Mouse (Mus musculus): ENCODE results near the gene Bcar3. TPM values are rescaled to one million over a fixed set of nuclear protein-coding genes. Genes with fewer than 3 reads are reported as not detected.
"Not testable (repeated sequence)": the region's sequence is repeated elsewhere in the genome, so short reads cannot be mapped to it uniquely, and the experiment has no call there.

Gene Bcar3
- total RNA-seq, 2 experiments from 2014 or later: 14.5 to 17.0 TPM

DNA sequence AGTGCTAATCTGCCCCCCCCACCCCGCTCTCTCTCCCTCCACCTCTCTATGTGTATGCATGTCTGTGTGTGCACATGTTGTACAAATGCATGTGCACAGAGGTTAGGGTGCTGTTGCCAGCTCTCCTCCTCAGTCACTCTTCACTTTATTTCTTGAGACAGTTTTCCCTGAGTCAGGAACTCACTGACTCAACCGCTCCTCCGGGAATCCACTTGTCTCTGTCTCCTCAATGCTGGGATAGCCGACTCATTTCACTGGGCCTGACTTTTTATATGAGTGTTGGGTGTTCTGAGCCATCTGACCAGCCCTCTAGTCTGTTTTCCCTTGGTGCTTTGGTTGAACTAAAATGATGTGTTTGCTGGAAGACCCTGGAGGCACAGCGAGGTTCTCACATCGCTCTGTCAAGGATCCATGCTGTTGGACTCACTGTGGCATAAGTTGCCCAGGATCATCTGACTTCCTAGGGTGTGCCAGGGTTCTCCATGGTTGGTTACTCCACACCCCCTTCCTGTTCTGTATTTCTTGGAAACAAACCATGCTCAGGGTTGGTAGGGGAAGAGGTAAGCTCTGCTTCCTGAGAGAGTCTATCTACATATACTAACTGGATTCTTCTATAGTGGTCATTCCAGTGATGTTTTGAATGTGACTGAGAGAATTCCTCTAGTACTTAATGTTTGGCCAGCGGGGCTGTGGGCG is 77.9 kb downstream of the Bcar3 start:
- DNase-seq (ENCODE audit: low spot score in 2 of 2): no peak
- intact Hi-C loops (cut with DNase I): no loop called here

DNA sequence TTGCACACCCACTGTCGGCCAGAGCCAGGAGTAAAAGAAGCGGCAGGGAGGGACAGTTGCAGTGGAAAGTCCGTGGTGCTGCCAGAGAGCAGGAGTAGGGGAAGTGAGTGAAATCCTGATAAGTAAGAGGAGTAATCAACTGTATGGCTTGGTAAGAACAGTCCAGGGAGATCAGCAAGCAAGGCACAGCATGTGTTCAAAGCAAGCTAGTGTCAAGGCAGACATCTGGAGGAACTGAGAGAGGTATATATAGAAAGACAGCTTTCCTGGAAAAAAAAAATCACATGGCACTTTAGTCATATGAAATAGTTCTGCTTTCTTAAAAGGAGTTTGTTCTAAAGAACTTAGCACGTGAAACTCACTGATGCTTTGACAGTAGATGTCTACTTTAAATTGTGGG is 78.7 kb downstream of the Bcar3 start:
- intact Hi-C loops (cut with DNase I): no loop called here
- DNase-seq (ENCODE audit: low spot score in 2 of 2): no peak

DNA sequence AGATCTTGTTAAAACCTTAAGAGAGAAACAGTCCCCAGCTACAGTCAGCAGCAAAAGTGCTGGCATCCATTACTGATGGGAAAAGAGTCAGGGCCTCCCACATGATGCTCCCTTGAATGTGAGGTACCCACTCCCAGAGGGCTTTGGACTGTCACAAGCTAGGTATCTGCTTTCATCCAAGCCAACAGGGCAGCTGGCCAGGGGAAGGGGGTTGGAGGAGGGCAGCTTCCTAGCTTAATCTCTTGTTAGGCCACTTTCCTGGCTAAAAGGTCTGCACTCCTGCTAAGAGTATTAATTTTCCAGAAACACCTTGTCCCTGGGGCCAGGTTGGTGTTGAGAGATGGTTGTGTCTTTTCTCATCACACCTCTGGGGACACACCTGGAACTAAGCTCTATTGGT is 82.1 kb downstream of the Bcar3 start:
- intact Hi-C loops (cut with DNase I): no loop called here
- DNase-seq (ENCODE audit: low spot score in 2 of 2): no peak

DNA sequence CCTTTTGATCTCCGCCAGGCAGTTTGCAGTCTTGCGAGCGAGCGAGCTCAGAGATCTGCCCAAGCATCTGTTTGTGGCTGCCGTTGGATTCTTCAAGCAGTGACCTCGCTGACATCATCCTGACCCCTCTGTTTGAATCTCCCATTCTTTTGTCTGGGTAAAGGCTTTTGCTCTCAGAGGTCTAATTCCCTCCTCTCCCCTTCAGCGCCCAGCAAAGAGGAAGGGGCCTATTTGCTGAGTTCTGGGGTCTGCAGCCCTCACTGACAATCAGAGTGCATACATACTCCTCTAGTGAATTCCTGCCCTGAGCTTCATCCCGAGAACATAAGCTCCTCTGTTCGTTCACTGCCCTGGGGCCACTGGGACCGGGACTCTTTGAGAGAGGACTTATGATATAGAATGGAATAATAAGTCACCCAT is 82.5 kb downstream of the Bcar3 start:
- intact Hi-C loops (cut with DNase I): no loop called here
- DNase-seq (ENCODE audit: low spot score in 2 of 2): no peak

DNA sequence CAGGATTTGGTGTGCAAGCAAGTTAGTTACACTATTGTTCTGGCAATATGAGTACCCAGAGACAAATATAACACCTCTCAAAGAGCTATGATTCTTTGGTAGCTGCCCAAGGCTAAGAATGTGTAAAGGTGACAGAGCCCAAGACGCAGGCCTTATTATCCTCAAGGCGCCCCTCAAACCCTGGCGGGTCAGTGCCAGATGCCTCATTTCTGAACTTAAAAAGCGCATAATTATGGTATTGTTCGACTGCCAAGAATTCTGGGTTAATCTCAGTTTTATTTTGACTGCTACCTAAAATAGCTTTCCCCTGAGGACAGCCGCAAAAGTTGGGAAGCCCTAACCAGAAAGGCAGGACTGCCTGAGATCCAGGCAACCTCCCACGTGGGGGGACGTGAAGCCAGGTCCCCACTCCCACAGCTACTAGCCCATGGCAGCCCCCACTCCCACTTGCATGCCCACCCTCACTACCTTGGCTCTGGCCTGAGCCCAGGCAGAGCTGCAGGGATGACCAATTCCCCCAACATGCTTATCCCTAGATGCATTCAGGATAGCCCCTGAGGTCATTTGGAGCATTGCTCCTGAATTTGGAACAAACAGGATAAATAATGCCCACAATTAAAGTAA is 83.0 kb downstream of the Bcar3 start:
- intact Hi-C loops (cut with DNase I): no loop called here
- DNase-seq (ENCODE audit: low spot score in 2 of 2): no peak

DNA sequence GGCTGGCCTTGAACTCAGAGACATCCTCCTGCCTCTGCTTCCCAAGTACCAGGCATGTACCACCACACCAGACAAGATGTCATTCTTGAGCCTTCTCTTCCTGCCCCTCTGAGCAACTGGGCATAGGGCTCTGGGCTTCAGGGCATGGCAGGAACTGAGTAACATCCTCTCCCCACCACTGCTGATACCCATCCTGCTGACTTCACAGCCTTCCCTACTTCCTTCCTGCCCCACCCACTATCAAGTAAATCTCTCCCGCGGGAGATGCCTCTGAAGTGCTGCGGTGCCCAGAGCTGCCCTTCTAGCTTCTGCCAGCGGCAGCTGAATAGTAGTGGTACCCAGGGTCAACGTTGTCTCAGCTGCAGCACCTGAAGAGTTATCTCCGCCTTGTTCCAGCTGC is 84.7 kb downstream of the Bcar3 start:
- intact Hi-C loops (cut with DNase I): no loop called here
- DNase-seq (ENCODE audit: low spot score in 2 of 2): no peak

DNA sequence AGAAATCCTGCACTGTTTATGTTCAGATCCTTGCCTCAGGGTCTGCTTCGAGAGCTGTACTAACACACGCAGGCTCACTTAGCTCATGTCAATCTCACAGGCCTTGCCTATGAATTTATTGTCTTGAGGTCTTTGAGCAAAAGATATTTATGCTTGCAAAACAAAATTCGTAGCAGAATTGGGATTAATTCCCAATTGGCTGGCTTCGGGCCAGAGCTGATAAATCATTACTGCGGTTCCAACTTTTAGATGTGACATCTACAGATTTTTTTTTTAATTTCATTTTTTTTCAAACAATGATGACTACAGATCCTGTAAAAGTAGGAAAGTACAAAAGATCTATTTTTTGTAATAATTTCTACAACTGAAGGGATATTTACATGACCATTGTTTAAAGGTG is 86.8 kb downstream of the Bcar3 start:
- DNase-seq (ENCODE audit: low spot score in 2 of 2): no peak
- intact Hi-C loops (cut with DNase I): no loop called here

DNA sequence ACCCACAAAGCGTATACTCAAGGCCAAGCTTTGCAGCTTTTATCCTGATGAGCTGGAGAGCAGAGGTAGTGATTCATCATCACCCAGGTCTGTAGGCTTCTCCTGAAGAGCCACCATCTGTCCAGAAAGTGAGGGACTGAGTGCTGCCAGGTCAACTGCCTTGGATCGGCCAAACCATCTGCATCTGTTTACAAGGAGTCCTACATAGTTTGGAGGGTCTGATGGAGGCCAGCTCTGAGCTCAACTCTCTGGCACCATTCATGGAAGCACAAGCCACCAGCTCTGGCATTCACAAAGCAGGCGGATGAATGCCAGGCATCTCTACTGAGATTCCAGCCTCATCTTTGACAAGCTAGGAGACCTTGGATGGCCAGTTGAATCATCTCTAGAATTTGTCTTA is 87.7 kb downstream of the Bcar3 start:
- no peak for DNase-seq (ENCODE audit: low spot score in 2 of 2)
- intact Hi-C loops (cut with DNase I): no loop called here

DNA sequence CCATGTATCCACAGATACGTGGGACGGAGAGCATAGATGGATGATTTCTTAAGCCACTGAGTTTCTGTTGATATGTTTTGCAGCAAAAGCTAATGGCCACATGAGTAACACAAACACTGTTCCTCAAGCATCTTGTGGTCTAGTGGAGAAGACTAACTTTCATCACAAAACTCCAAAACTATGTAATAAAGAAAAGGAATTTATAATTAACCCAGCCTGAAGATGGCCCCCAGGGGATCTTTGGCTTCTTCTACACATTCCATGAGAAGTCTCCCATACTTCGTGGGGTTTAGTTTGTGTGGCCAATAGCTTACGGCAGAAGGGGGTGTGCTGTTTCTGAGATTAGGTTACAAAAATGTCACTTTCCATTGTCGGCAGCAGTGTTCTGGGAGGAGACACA is 92.5 kb downstream of the Bcar3 start:
- DNase-seq (ENCODE audit: low spot score in 2 of 2): no peak
- intact Hi-C loops (cut with DNase I): no loop called here

DNA sequence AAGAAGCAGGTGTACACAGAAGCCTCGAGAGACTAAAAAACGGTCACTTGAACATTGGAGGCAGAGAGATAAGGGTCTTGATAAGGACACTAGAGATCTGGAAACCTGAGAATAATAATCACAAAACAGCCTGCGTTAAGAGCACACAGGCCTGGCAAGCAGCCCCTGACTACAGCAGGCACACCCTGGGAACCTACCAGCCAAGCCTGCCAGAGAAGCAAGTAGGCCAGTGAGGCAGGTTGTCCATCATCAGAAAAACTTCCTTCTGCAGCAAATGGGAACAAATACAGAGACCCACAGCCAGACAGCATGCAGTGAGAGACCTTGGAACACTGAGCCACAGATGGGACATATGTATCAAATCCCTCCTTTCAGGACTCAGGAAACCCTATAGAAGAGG is 93.8 kb downstream of the Bcar3 start:
- intact Hi-C loops (cut with DNase I): no loop called here
- DNase-seq (ENCODE audit: low spot score in 2 of 2): no peak

DNA sequence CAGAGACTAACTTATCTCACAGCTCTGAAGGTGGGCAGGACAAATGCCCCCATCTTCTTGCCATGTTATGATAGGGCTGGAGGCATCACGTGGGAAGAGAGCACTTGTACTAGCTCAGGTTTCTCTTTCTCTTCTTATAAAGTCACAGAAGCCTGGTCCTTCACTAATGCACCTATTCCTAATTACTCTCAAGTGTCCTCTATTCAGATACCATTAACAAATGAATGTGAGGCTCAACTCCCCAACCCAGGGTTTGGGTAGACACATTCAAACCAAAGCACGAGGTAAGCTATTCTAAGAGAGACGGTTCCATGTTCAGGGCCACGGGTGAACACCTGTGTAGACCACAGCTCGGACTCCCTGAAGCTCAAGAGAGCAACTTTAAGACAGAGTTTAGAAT is 96.0 kb downstream of the Bcar3 start:
- intact Hi-C loops (cut with DNase I): no loop called here
- no peak for DNase-seq (ENCODE audit: low spot score in 2 of 2)

DNA sequence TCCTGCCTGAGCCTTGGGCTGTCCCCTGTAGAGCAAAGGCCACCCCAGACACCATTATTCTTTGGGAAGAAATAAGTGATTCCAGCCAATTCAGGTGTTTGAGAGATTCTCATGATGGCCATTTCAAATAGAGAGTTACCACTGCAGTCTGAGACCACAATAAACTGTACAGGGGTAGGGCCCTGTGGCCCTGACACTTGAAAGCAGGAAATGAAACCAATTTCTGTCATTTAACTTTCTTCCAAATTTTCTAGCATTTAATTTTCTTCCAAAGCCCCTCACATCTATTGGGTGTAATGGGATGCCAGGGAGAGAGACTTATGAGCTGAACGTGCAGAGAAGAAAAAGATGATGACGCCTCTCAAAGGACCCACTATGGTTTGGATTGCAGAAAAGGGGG is 97.2 kb downstream of the Bcar3 start:
- no peak for DNase-seq (ENCODE audit: low spot score in 2 of 2)
- intact Hi-C loops (cut with DNase I): no loop called here

DNA sequence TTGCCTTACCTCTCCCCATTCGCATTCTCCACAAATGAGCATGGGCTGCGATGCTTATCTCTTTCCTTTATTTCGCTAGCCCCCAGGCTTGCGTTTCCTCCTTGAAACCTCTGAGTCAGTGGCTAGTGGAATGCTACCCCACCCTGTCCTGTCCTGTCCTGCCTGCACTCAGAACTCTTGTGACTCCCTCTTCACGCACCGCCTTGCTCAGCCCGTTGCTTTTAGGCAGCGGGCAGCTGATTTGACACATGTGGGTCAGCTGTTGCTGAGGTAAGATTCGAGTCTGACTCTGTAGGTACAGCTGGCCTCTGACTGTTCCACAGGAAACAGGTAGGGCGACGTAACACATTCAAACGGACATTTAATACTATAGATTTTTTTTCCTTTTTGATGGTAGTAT is 97.9 kb downstream of the Bcar3 start:
- no peak for DNase-seq (ENCODE audit: low spot score in 2 of 2)

DNA sequence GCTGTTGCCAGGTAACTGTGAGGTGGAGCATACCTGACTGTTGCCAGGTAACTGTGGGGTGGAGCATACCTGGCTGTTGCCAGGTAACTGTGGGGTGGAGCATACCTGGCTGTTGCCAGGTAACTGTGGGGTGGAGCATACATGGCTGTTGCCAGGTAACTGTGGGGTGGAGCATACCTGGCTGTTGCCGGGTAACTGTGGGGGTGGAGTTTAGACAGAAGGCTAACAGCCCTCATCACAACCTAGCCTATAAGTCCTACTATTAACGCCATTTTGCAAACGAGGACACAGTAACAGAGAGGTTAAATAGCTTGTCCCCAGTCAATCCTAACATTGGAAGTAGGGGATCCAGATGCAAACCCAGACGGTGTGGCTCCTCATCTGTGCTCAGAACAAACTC is 99.5 kb downstream of the Bcar3 start:
- intact Hi-C loops (cut with DNase I); DNase-seq (ENCODE audit: low spot score in 2 of 2): not testable (repeated sequence)

More for the DNA sequence above, 97.9 kb downstream of the Bcar3 start:
- intact Hi-C loops (cut with DNase I): no loop called here

DNA sequence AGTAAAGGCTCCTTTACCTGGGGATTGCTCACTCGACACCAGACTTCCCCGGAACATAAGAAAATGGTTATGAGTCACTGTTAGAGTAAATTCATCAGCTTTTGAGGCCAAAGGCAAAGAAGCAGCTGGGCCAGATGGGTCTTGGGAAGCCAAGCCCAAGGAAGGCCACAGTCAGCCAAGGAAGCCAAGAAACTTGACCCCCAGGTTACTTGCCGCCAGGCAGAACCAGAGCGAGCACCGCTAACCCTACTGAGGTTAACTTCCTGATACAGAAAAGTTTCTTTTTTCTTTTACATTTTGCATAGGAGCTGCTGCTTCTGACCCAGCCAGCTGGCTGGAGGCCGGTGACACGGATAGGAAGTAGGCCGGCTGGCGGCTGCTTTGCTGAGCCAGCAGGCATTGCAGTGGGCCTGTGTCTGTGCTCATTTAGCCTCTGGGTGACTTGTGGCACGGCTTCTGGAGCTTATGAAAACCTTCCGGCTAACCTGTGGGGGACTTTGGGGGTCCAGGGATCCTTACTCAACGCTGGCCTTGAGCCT is 100.0 kb downstream of the Bcar3 start:
- intact Hi-C loops (cut with DNase I): no loop called here
- no peak for DNase-seq (ENCODE audit: low spot score in 2 of 2)

DNA sequence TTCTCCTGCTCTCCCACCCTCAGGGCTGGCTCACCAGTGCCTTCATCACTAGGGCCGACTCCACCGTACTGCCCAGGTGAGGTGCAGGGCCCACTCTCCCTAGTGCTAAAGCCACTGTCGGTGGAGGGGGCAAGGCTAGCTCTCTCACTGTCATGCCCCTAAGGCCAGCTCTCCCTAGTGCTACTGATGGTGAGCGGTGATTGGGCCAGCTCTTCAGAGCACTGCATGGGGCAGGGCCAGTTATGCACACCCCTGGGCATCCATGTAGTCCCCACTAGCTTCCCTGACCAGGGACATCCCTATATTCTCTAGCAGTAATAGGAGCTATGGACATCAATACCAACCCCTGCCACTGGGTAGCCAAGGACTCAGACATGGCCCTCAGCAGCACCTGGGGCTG is 103.0 kb downstream of the Bcar3 start:
- intact Hi-C loops (cut with DNase I): no loop called here
- DNase-seq (ENCODE audit: low spot score in 2 of 2): no peak

DNA sequence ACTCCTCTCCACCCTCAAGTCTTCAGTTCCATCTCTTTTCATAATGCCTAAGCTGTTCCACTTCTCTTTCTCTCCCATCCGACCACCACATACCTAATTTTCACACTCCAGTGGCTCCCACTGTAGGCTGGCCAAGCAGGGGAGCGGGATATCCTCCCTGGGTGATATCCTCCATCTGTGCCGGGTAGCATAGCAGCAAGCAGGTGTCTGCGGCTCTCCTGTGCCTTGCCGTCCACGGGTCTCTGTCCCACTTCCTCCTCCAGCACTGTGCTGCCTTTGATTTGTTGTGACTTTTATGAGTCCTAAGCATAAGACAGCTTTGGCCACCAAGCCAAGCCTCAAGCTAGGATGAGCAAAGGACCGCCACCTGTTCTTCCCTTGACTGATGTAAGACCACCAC is 103.5 kb downstream of the Bcar3 start:
- DNase-seq (ENCODE audit: low spot score in 2 of 2): no peak
- intact Hi-C loops (cut with DNase I): no loop called here

DNA sequence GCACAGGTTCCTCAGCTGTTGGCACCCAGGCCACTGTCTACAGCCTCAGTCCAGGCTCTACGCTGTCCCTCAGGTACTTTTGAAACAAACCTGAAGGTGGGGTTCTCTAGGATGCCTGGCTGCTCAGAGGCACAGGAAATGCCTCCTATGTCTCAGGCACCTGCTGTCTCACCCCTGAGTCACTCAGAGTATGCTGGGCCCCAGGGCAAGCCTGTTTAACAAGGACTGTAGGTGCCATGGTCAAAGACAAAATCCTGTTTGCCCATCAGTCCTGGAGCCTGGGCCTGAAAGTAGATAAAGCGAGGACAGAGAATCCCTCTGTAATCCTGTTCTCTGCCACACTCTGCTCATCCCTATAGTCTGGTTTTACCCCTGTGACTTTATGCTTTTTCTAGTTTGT is 107.1 kb downstream of the Bcar3 start:
- no peak for DNase-seq (ENCODE audit: low spot score in 2 of 2)
- intact Hi-C loops (cut with DNase I): no loop called here

DNA sequence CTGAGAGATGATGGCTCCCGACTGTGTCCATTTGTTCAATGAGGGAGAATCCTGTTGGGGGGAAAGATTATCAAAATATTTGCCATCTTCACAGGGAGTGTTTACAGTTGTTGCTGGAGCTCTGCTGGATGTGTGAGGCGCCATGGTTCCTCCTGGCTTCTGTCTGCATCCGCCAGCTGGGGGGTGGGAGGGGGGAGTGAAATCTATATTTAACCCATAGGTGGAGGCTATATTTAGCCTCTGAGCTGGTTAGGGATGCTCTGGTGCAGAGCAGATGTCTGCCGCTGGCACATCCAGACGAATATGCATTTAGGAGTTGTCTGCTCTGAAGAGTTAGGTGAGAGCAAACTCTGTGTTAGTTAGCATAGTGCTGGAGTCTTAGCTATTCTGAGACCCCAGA is 108.2 kb downstream of the Bcar3 start:
- intact Hi-C loops (cut with DNase I): no loop called here
- DNase-seq (ENCODE audit: low spot score in 2 of 2): no peak

DNA sequence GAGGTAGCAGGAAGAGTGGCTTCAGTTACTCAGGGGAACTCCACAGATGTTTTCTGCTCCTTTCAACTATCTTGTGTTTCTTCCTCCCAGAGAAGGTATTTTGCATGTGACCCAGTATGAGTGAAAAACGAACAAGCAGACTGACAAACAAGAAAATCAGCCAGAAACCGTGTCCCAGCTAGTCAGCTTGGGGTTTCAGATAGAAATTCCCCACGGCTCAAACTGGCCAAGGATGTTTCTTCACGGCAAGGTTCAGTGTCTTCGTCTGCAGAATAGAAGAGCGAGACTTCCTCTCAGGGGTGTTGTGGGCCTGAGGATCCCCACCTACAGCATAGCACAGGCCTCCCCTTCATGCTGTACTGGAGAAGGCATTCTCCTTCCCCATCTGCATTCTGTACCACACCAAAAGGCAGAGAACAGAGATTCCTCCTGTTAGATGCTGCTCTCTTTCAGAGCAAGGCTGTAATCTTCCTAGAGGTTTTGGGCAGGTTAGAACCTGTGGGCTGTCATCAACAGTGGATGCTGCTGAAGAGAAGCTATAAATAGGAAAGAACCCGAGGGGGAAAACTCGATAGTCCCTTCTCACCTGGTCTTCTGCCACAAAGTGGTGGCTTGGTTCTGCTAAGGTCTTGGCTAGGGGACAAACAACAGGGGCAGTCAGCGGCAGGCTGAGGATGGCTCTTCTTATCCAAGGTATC is 110.1 kb downstream of the Bcar3 start:
- DNase-seq (ENCODE audit: low spot score in 2 of 2): no peak
- intact Hi-C loops (cut with DNase I): no loop called here
